8 mouse cellular contexts compared by ENCODE assay signal in genomic region chr4:46450020-46450518, GRCm38 (mm10). TPM values are rescaled to one million over a fixed set of nuclear protein-coding genes. Genes with fewer than 3 reads are reported as not detected.
A peak's percentile ranks its signal among the peaks of the same experiment; 100 is the strongest.
DNase-seq lines count a peak whose midpoint lies in the region; ATAC-seq and TF ChIP-seq lines count a peak whose summit lies in the region.

No protein-coding gene starts in this region.

- no peak for TF ChIP-seq CTCF in gastrocnemius, adult 2 months (IDR thresholded peaks at IDR 0.05)
- TF ChIP-seq CTCF in testis, adult 2 months (IDR thresholded peaks at IDR 0.05; ENCODE audit: control insufficient read depth, insufficient read depth, insufficient replicate concordance, low read depth, low read length), result no peak

- H3K4me2 ChIP-seq in limb, embryonic 15.5 days, result peak overlapping the region; percentile 74
- H3K4me2 ChIP-seq in stomach, embryonic 16.5 days (ENCODE audit: low read depth, low read length), result peak overlapping the region; percentile 92

- no peaks in the 10 kb centered on the region for H3K36me3 ChIP-seq in testis, adult 2 months (ENCODE audit: control insufficient read depth, insufficient read depth, low read length)
- no peaks in the 10 kb centered on the region for H3K36me3 ChIP-seq in limb, embryonic 15.5 days
- no peaks in the 10 kb centered on the region for H3K36me3 ChIP-seq in stomach, embryonic 16.5 days (ENCODE audit: control insufficient read depth, insufficient read depth, low read length)

- peaks cover 8% of the 10 kb centered on the region for H3K4me1 ChIP-seq in testis, adult 2 months (ENCODE audit: control insufficient read depth, insufficient read depth, low read length)
- peaks cover 20% of the 10 kb centered on the region for H3K4me1 ChIP-seq in limb, embryonic 15.5 days
- H3K4me1 ChIP-seq in stomach, embryonic 16.5 days (ENCODE audit: control insufficient read depth, insufficient read depth, low read length), result peaks cover 26% of the 10 kb centered on the region

- no peaks in the 10 kb centered on the region for H3K27me3 ChIP-seq in testis, adult 2 months (ENCODE audit: control insufficient read depth, insufficient read depth, low read length)
- H3K27me3 ChIP-seq in limb, embryonic 15.5 days, result no peaks in the 10 kb centered on the region
- no peaks in the 10 kb centered on the region for H3K27me3 ChIP-seq in stomach, embryonic 16.5 days (ENCODE audit: control insufficient read depth, insufficient read depth, low read length)

- peak overlapping the region; percentile 96 for H3K4me3 ChIP-seq in gastrocnemius, adult 2 months
- peak overlapping the region; percentile 94 for H3K4me3 ChIP-seq in testis, adult 2 months (ENCODE audit: control insufficient read depth, low read depth, low read length)
- peak overlapping the region; percentile 86 for H3K4me3 ChIP-seq in limb, embryonic 15.5 days
- H3K4me3 ChIP-seq in stomach, embryonic 16.5 days (replicated peaks; ENCODE audit: low read length), result peak overlapping the region; percentile 92

- 22% methylated on average over 7 of the region's 7 CpGs for WGBS in limb, embryonic 15.5 days
- WGBS in stomach, embryonic 16.5 days, result 24% methylated on average over 7 of the region's 7 CpGs

- DNase-seq in gastrocnemius, adult 2 months, result no peak
- no peak for DNase-seq in gastrocnemius, adult 8-10 months (ENCODE audit: low spot score in 2 of 2)
- no peak for DNase-seq in testis, postnatal 10 days (ENCODE audit: low spot score)
- no peak for DNase-seq in urinary bladder, postnatal 36 days (ENCODE audit: low spot score in 2 of 2)
- no peak for DNase-seq in embryo, embryonic 9.5 days (ENCODE audit: extremely low spot score)

- peak overlapping the region; percentile 98 for H3K27ac ChIP-seq in gastrocnemius, adult 2 months
- peak overlapping the region; percentile 64 for H3K27ac ChIP-seq in testis, adult 2 months (ENCODE audit: control insufficient read depth, insufficient read depth, low read depth, low read length)
- H3K27ac ChIP-seq in limb, embryonic 15.5 days, result peak overlapping the region; percentile 99
- peak overlapping the region; percentile 86 for H3K27ac ChIP-seq in stomach, embryonic 16.5 days (ENCODE audit: low read length)

- H3K9ac ChIP-seq in limb, embryonic 15.5 days, result peak overlapping the region; percentile 95
- peak overlapping the region; percentile 100 for H3K9ac ChIP-seq in stomach, embryonic 16.5 days (ENCODE audit: low read length)

- no peak for TF ChIP-seq POLR2A in testis, adult 2 months (IDR thresholded peaks at IDR 0.05; ENCODE audit: control insufficient read depth, low read depth, low read length)

- ATAC-seq in limb, embryonic 15.5 days (ENCODE audit: insufficient number of reproducible peaks, low FRiP score, low TSS enrichment, low read depth), result no peak
- no peak for ATAC-seq in stomach, embryonic 16.5 days (ENCODE audit: insufficient read depth, low FRiP score)

- no peaks in the 10 kb centered on the region for H3K9me3 ChIP-seq in limb, embryonic 15.5 days
- H3K9me3 ChIP-seq in stomach, embryonic 16.5 days (replicated peaks; ENCODE audit: control insufficient read depth, low read length), result no peaks in the 10 kb centered on the region

- intact Hi-C loops in gastrocnemius, adult 2 months (cut with DNase I), result loop anchor here (2.0 kb wide), 1 partner anchor 59 kb away; no protein-coding TSS in a partner anchor

RNA-seq across cellular contexts. Expression of gene Anp32b, which starts 0.6 kb away (rescaled TPM):
- 10 to 100 TPM; 62.7 to 65.8 TPM for total RNA-seq in gastrocnemius, adult 2 months (2021)
- 10 to 100 TPM; 64.6 to 80.2 (median 70.7) TPM for total RNA-seq in gastrocnemius, adult 8-10 months (2022)
- polyA plus RNA-seq in testis, adult 2 months (2012; rRNA removed), result 10.5 and 11.6 TPM in 2 replicates
- 235 and 258 TPM in 2 replicates for polyA plus RNA-seq in limb, embryonic 15.5 days (2015; fragmentation: Nextera tagmentation; extraction: Ambion mirVana)
- 184 and 201 TPM in 2 replicates for polyA plus RNA-seq in stomach, embryonic 16.5 days (2015; fragmentation: Nextera tagmentation; extraction: Ambion mirVana)

RNA-seq across cellular contexts. Expression of gene Hemgn, which starts 36.8 kb away (rescaled TPM):
- total RNA-seq in gastrocnemius, adult 2 months (2021), result not detected
- not detected for total RNA-seq in gastrocnemius, adult 8-10 months (2022)
- polyA plus RNA-seq in testis, adult 2 months (2012; rRNA removed), result 54.7 and 57.4 TPM in 2 replicates
- 0.77 and 2.4 TPM in 2 replicates for polyA plus RNA-seq in limb, embryonic 15.5 days (2015; fragmentation: Nextera tagmentation; extraction: Ambion mirVana)
- 16.6 and 17.6 TPM in 2 replicates for polyA plus RNA-seq in stomach, embryonic 16.5 days (2015; fragmentation: Nextera tagmentation; extraction: Ambion mirVana)

RNA-seq across cellular contexts. Expression of gene Nans, which starts 39.0 kb away (rescaled TPM):
- total RNA-seq in gastrocnemius, adult 2 months (2021), result 10 to 100 TPM; 15.1 to 20.6 TPM
- total RNA-seq in gastrocnemius, adult 8-10 months (2022), result 10 to 100 TPM; 15.3 to 19.1 (median 16.8) TPM
- polyA plus RNA-seq in testis, adult 2 months (2012; rRNA removed), result 9.5 and 10.7 TPM in 2 replicates
- 94.4 and 94.7 TPM in 2 replicates for polyA plus RNA-seq in limb, embryonic 15.5 days (2015; fragmentation: Nextera tagmentation; extraction: Ambion mirVana)
- 90.7 and 101 TPM in 2 replicates for polyA plus RNA-seq in stomach, embryonic 16.5 days (2015; fragmentation: Nextera tagmentation; extraction: Ambion mirVana)

Comparison
In these comparisons a context has a peak if more than half of its experiments do, and no peak if none do; other contexts are left out.
1. RNA of gene Anp32b, which starts 0.6 kb away (polyA plus RNA-seq): 235 to 258 TPM in limb, embryonic 15.5 days and 184 to 201 TPM in stomach, embryonic 16.5 days; 10.5 to 11.6 TPM in testis, adult 2 months; every median in the first group is over 10 times any median in the second.
2. Peak in every context shown above with its lines, with median percentiles within 50 percentile points of each other: H3K27ac ChIP-seq and H3K4me3 ChIP-seq.